27 mouse cellular contexts compared by ENCODE assay signal in genomic region chr7:79819996-79820395, GRCm38 (mm10). TPM values are rescaled to one million over a fixed set of nuclear protein-coding genes. Genes with fewer than 3 reads are reported as not detected.
DNase-seq lines count a peak whose midpoint lies in the region; ATAC-seq and TF ChIP-seq lines count a peak whose summit lies in the region.
"Had no signal": no experiment of that assay in that cellular context is flagged by ENCODE, and none has a peak within 500 bp of the region (broad histone marks: within the 10 kb centered on the region; RNA-seq: fewer than 3 reads in every experiment).

No protein-coding gene starts in this region.

- TF ChIP-seq CTCF in stomach, postnatal 0 days (IDR thresholded peaks at IDR 0.05; ENCODE audit: low read depth), result no peak
- TF ChIP-seq CTCF in intestine, postnatal 0 days (IDR thresholded peaks at IDR 0.05; ENCODE audit: low read depth), result no peak

- H3K9me3 ChIP-seq in forebrain, embryonic 10.5 days, result no peaks in the 10 kb centered on the region; the same call in 1 of the 2 replicates
- H3K9me3 ChIP-seq in forebrain, embryonic 13.5 days (replicated peaks), result 0 out of 2 replicates have a peak, but pooled peaks cover 3% of the 10 kb centered on the region
- no peaks in the 10 kb centered on the region for H3K9me3 ChIP-seq in stomach, embryonic 15.5 days
- no peaks in the 10 kb centered on the region for H3K9me3 ChIP-seq in stomach, postnatal 0 days (ENCODE audit: control insufficient read depth, low read length)
- H3K9me3 ChIP-seq in embryonic facial prominence, embryonic 11.5 days (replicated peaks; ENCODE audit: control insufficient read depth, low read length), result no peaks in the 10 kb centered on the region
- H3K9me3 ChIP-seq in intestine, postnatal 0 days (ENCODE audit: control insufficient read depth), result no peaks in the 10 kb centered on the region
- H3K9me3 ChIP-seq in limb, embryonic 10.5 days (replicated peaks), result no peaks in the 10 kb centered on the region
- H3K9me3 ChIP-seq: embryonic facial prominence, embryonic 12.5 days; forebrain, embryonic 12.5 days; hindbrain, embryonic 15.5 days had no signal

- no peak for ATAC-seq in forebrain, embryonic 13.5 days
- ATAC-seq in stomach, embryonic 15.5 days (ENCODE audit: insufficient read depth, low FRiP score, low read depth), result no peak
- ATAC-seq in stomach, postnatal 0 days (ENCODE audit: low FRiP score, low TSS enrichment), result no peak
- no peak for ATAC-seq in embryonic facial prominence, embryonic 11.5 days (replicated peaks; ENCODE audit: insufficient number of reproducible peaks, low FRiP score, low TSS enrichment, low read depth)
- 0 out of 2 replicates have a peak, but pooled peaks have one; percentile 1 for ATAC-seq in intestine, postnatal 0 days
- ATAC-seq: activated CD4-positive, CD25-positive, alpha-beta regulatory T cell, adult 4 months; CD4-positive, CD25-positive, alpha-beta regulatory T cell, adult 4 months; forebrain, postnatal 0 days had no signal

- no peak for TF ChIP-seq EP300 in stomach, postnatal 0 days (optimal IDR thresholded peaks at IDR 0.05)

- H3K27ac ChIP-seq in forebrain, embryonic 10.5 days, result 0 out of 2 replicates have a peak overlapping the region, but pooled peaks have one; percentile 3
- no peak overlapping the region for H3K27ac ChIP-seq in forebrain, embryonic 13.5 days
- peak overlapping the region; percentile 48 for H3K27ac ChIP-seq in stomach, embryonic 15.5 days
- H3K27ac ChIP-seq in stomach, postnatal 0 days (replicated peaks), result no peak overlapping the region
- H3K27ac ChIP-seq in embryonic facial prominence, embryonic 11.5 days (replicated peaks; ENCODE audit: low read depth, low read length), result no peak overlapping the region
- no peak overlapping the region for H3K27ac ChIP-seq in intestine, postnatal 0 days (ENCODE audit: low read depth, low read length)
- no peak overlapping the region for H3K27ac ChIP-seq in limb, embryonic 10.5 days
- H3K27ac ChIP-seq: embryonic facial prominence, embryonic 12.5 days; forebrain, embryonic 12.5 days; hindbrain, embryonic 15.5 days had no signal

- no peak overlapping the region for H3K4me2 ChIP-seq in forebrain, embryonic 13.5 days
- no peak overlapping the region for H3K4me2 ChIP-seq in stomach, embryonic 15.5 days
- H3K4me2 ChIP-seq in stomach, postnatal 0 days (replicated peaks; ENCODE audit: low read depth), result no peak overlapping the region
- no peak overlapping the region for H3K4me2 ChIP-seq in embryonic facial prominence, embryonic 11.5 days (ENCODE audit: low read depth, low read length)
- no peak overlapping the region for H3K4me2 ChIP-seq in intestine, postnatal 0 days (replicated peaks; ENCODE audit: low read depth)
- H3K4me2 ChIP-seq: embryonic facial prominence, embryonic 12.5 days; forebrain, embryonic 12.5 days; hindbrain, embryonic 15.5 days had no signal

- no peaks in the 10 kb centered on the region for H3K36me3 ChIP-seq in forebrain, embryonic 10.5 days (replicated peaks)
- no peaks in the 10 kb centered on the region for H3K36me3 ChIP-seq in forebrain, embryonic 13.5 days (ENCODE audit: poor library complexity, severe bottlenecking)
- 0 out of 2 replicates have a peak, but pooled peaks cover 5% of the 10 kb centered on the region for H3K36me3 ChIP-seq in stomach, embryonic 15.5 days
- H3K36me3 ChIP-seq in stomach, postnatal 0 days (ENCODE audit: control insufficient read depth, insufficient read depth, low read length), result no peaks in the 10 kb centered on the region
- no peaks in the 10 kb centered on the region for H3K36me3 ChIP-seq in embryonic facial prominence, embryonic 11.5 days (replicated peaks; ENCODE audit: control insufficient read depth, insufficient read depth, low read depth, low read length)
- peaks cover 10% of the 10 kb centered on the region for H3K36me3 ChIP-seq in intestine, postnatal 0 days (ENCODE audit: control insufficient read depth, insufficient read depth)
- peaks cover 11% of the 10 kb centered on the region for H3K36me3 ChIP-seq in limb, embryonic 10.5 days
- H3K36me3 ChIP-seq: forebrain, embryonic 12.5 days; hindbrain, embryonic 15.5 days had no signal

- H3K4me3 ChIP-seq in forebrain, embryonic 10.5 days, result no peak overlapping the region
- H3K4me3 ChIP-seq in forebrain, embryonic 13.5 days, result no peak overlapping the region
- H3K4me3 ChIP-seq in stomach, embryonic 15.5 days (replicated peaks), result no peak overlapping the region
- H3K4me3 ChIP-seq in stomach, postnatal 0 days (ENCODE audit: low read depth, low read length), result no peak overlapping the region
- no peak overlapping the region for H3K4me3 ChIP-seq in embryonic facial prominence, embryonic 11.5 days (ENCODE audit: low read depth, low read length)
- no peak overlapping the region for H3K4me3 ChIP-seq in intestine, postnatal 0 days (ENCODE audit: low read depth, low read length)
- H3K4me3 ChIP-seq in limb, embryonic 10.5 days, result no peak overlapping the region
- H3K4me3 ChIP-seq: embryonic facial prominence, embryonic 12.5 days; forebrain, embryonic 12.5 days; hindbrain, embryonic 15.5 days had no signal

- no peak overlapping the region for H3K9ac ChIP-seq in forebrain, embryonic 13.5 days
- no peak overlapping the region for H3K9ac ChIP-seq in stomach, embryonic 15.5 days
- H3K9ac ChIP-seq in stomach, postnatal 0 days (ENCODE audit: low read length), result no peak overlapping the region
- no peak overlapping the region for H3K9ac ChIP-seq in embryonic facial prominence, embryonic 11.5 days (replicated peaks; ENCODE audit: low read length)
- no peak overlapping the region for H3K9ac ChIP-seq in intestine, postnatal 0 days (ENCODE audit: low read depth, low read length)
- H3K9ac ChIP-seq: embryonic facial prominence, embryonic 12.5 days; forebrain, embryonic 12.5 days; forebrain, postnatal 0 days; hindbrain, embryonic 15.5 days had no signal

- H3K4me1 ChIP-seq in forebrain, embryonic 10.5 days, result peaks cover 26% of the 10 kb centered on the region
- H3K4me1 ChIP-seq in forebrain, embryonic 13.5 days, result no peaks in the 10 kb centered on the region
- 0 out of 2 replicates have a peak, but pooled peaks cover 7% of the 10 kb centered on the region for H3K4me1 ChIP-seq in stomach, embryonic 15.5 days
- no peaks in the 10 kb centered on the region for H3K4me1 ChIP-seq in stomach, postnatal 0 days (replicated peaks; ENCODE audit: control insufficient read depth, insufficient read depth)
- H3K4me1 ChIP-seq in embryonic facial prominence, embryonic 11.5 days (ENCODE audit: control insufficient read depth, insufficient read depth, low read length), result peaks cover 3% of the 10 kb centered on the region; the same call in 1 of the 2 replicates
- no peaks in the 10 kb centered on the region for H3K4me1 ChIP-seq in intestine, postnatal 0 days (replicated peaks; ENCODE audit: control insufficient read depth, insufficient read depth, low read length)
- H3K4me1 ChIP-seq in limb, embryonic 10.5 days, result peaks cover 18% of the 10 kb centered on the region; the same call in 1 of the 2 replicates

- WGBS in forebrain, embryonic 10.5 days, result 43% methylated on average over 11 of the region's 11 CpGs
- WGBS in forebrain, embryonic 13.5 days, result 49% methylated on average over 11 of the region's 11 CpGs
- WGBS in stomach, embryonic 15.5 days, result 53% methylated on average over 11 of the region's 11 CpGs
- 54% methylated on average over 11 of the region's 11 CpGs for WGBS in stomach, postnatal 0 days
- 38% methylated on average over 11 of the region's 11 CpGs for WGBS in embryonic facial prominence, embryonic 11.5 days
- 58% methylated on average over 11 of the region's 11 CpGs for WGBS in intestine, postnatal 0 days
- WGBS in limb, embryonic 10.5 days, result 47% methylated on average over 11 of the region's 11 CpGs

- DNase-seq in forebrain, embryonic 10.5 days (ENCODE audit: extremely low spot score, low spot score), result no peak
- no peak for DNase-seq in stomach, postnatal 0 days (ENCODE audit: low spot score)
- peak; percentile 16 for DNase-seq in embryonic facial prominence, embryonic 11.5 days (ENCODE audit: low spot score)
- DNase-seq in limb, embryonic 10.5 days (ENCODE audit: low spot score), result no peak
- DNase-seq in adrenal gland, postnatal 10 days, result no peak
- DNase-seq: adrenal gland, postnatal 25 days; B cell, adult 2 months; cerebellum, adult 18-20 months; cerebellum, adult 9-11 months; cerebellum, postnatal 36 days; forebrain, postnatal 0 days; gastrocnemius, postnatal 25 days; kidney, adult 2 months had no signal

- peaks cover 47% of the 10 kb centered on the region for H3K27me3 ChIP-seq in forebrain, embryonic 10.5 days (ENCODE audit: poor library complexity, severe bottlenecking)
- H3K27me3 ChIP-seq in forebrain, embryonic 13.5 days, result no peaks in the 10 kb centered on the region
- H3K27me3 ChIP-seq in stomach, embryonic 15.5 days (replicated peaks), result no peaks in the 10 kb centered on the region
- no peaks in the 10 kb centered on the region for H3K27me3 ChIP-seq in stomach, postnatal 0 days (ENCODE audit: control insufficient read depth, insufficient read depth, low read length)
- H3K27me3 ChIP-seq in embryonic facial prominence, embryonic 11.5 days (ENCODE audit: control insufficient read depth, insufficient read depth, low read length), result no peaks in the 10 kb centered on the region
- no peaks in the 10 kb centered on the region for H3K27me3 ChIP-seq in intestine, postnatal 0 days (replicated peaks; ENCODE audit: control insufficient read depth, insufficient read depth, low read length)
- H3K27me3 ChIP-seq in limb, embryonic 10.5 days (ENCODE audit: low read depth, poor library complexity, severe bottlenecking), result peaks cover 49% of the 10 kb centered on the region
- H3K27me3 ChIP-seq: embryonic facial prominence, embryonic 12.5 days had no signal

RNA-seq across cellular contexts. Expression of gene Mesp2, which starts 9.5 kb away (rescaled TPM):
- 0.40 and 0.79 TPM in 2 replicates for polyA plus RNA-seq in forebrain, embryonic 10.5 days (2016; fragmentation: Nextera tagmentation; extraction: Ambion mirVana)
- 0.90 and 1.1 TPM in 2 replicates for polyA plus RNA-seq in forebrain, embryonic 13.5 days (2015; fragmentation: Nextera tagmentation; extraction: Ambion mirVana)
- polyA plus RNA-seq in stomach, embryonic 15.5 days (2015; fragmentation: Nextera tagmentation; extraction: Ambion mirVana), result 1.4 and 1.9 TPM in 2 replicates
- polyA plus RNA-seq in stomach, postnatal 0 days (2015; fragmentation: Nextera tagmentation; extraction: Ambion mirVana), result 1.5 and 2.5 TPM in 2 replicates
- 0.53 TPM in 1 of 2 replicates, not detected in the other for polyA plus RNA-seq in embryonic facial prominence, embryonic 11.5 days (2014; fragmentation: Nextera tagmentation; extraction: Ambion mirVana)
- 1.7 and 1.9 TPM in 2 replicates for polyA plus RNA-seq in intestine, postnatal 0 days (2015; fragmentation: Nextera tagmentation; extraction: Ambion mirVana)
- 0.21 TPM in 1 of 2 replicates, not detected in the other for polyA plus RNA-seq in limb, embryonic 10.5 days (2016; fragmentation: Nextera tagmentation; extraction: Ambion mirVana)
- total RNA-seq in adrenal gland, postnatal 10 days (2021), result under 1 TPM; 0.39 to 0.79 TPM
- total RNA-seq: gastrocnemius, adult 18-20 months; gastrocnemius, postnatal 25 days; granulocyte monocyte progenitor cell, adult 5-6 weeks had no signal
- polyA plus RNA-seq: activated CD4-positive, CD25-positive, alpha-beta regulatory T cell, adult 4 months had no signal

RNA-seq across cellular contexts. Expression of gene Mesp1, which starts 26.4 kb away (rescaled TPM):
- not detected in 2 replicates for polyA plus RNA-seq in forebrain, embryonic 10.5 days (2016; fragmentation: Nextera tagmentation; extraction: Ambion mirVana)
- polyA plus RNA-seq in forebrain, embryonic 13.5 days (2015; fragmentation: Nextera tagmentation; extraction: Ambion mirVana), result not detected in 2 replicates
- 0.13 and 0.21 TPM in 2 replicates for polyA plus RNA-seq in stomach, embryonic 15.5 days (2015; fragmentation: Nextera tagmentation; extraction: Ambion mirVana)
- polyA plus RNA-seq in stomach, postnatal 0 days (2015; fragmentation: Nextera tagmentation; extraction: Ambion mirVana), result not detected in 2 replicates
- 0.17 TPM in 1 of 2 replicates, not detected in the other for polyA plus RNA-seq in embryonic facial prominence, embryonic 11.5 days (2014; fragmentation: Nextera tagmentation; extraction: Ambion mirVana)
- 0.21 and 0.27 TPM in 2 replicates for polyA plus RNA-seq in intestine, postnatal 0 days (2015; fragmentation: Nextera tagmentation; extraction: Ambion mirVana)
- not detected in 2 replicates for polyA plus RNA-seq in limb, embryonic 10.5 days (2016; fragmentation: Nextera tagmentation; extraction: Ambion mirVana)
- not detected for total RNA-seq in adrenal gland, postnatal 10 days (2021)
- total RNA-seq: adrenal gland, adult 18-20 months; adrenal gland, postnatal 25 days; gastrocnemius, adult 18-20 months; gastrocnemius, postnatal 25 days; granulocyte monocyte progenitor cell, adult 5-6 weeks; heart, postnatal 25 days had no signal
- polyA plus RNA-seq: activated CD4-positive, CD25-positive, alpha-beta regulatory T cell, adult 4 months; CD4-positive, CD25-positive, alpha-beta regulatory T cell, adult 4 months; embryonic facial prominence, embryonic 12.5 days; forebrain, embryonic 12.5 days; heart, embryonic 16.5 days; hindbrain, embryonic 11.5 days; kidney, adult 2 months had no signal

RNA-seq across cellular contexts. Expression of gene Anpep, which starts 40.9 kb away (rescaled TPM):
- 2.8 and 4.6 TPM in 2 replicates for polyA plus RNA-seq in forebrain, embryonic 10.5 days (2016; fragmentation: Nextera tagmentation; extraction: Ambion mirVana)
- 0.99 and 1.9 TPM in 2 replicates for polyA plus RNA-seq in forebrain, embryonic 13.5 days (2015; fragmentation: Nextera tagmentation; extraction: Ambion mirVana)
- 55.9 and 69.8 TPM in 2 replicates for polyA plus RNA-seq in stomach, embryonic 15.5 days (2015; fragmentation: Nextera tagmentation; extraction: Ambion mirVana)
- polyA plus RNA-seq in stomach, postnatal 0 days (2015; fragmentation: Nextera tagmentation; extraction: Ambion mirVana), result 31.4 and 36.8 TPM in 2 replicates
- 7.5 and 7.9 TPM in 2 replicates for polyA plus RNA-seq in embryonic facial prominence, embryonic 11.5 days (2014; fragmentation: Nextera tagmentation; extraction: Ambion mirVana)
- 476 and 488 TPM in 2 replicates for polyA plus RNA-seq in intestine, postnatal 0 days (2015; fragmentation: Nextera tagmentation; extraction: Ambion mirVana)
- polyA plus RNA-seq in limb, embryonic 10.5 days (2016; fragmentation: Nextera tagmentation; extraction: Ambion mirVana), result 8.1 and 9.7 TPM in 2 replicates
- 10 to 100 TPM; 33.0 to 41.3 TPM for total RNA-seq in adrenal gland, postnatal 10 days (2021)
- total RNA-seq: granulocyte monocyte progenitor cell, adult 5-6 weeks had no signal
- polyA plus RNA-seq: activated CD4-positive, CD25-positive, alpha-beta regulatory T cell, adult 4 months had no signal

Comparison
In these comparisons a context has a peak if more than half of its experiments do, and no peak if none do; other contexts are left out.
1. H3K27ac ChIP-seq: peak in forebrain, embryonic 10.5 days (single experiment) and stomach, embryonic 15.5 days (single experiment); none in forebrain, embryonic 13.5 days (single experiment), stomach, postnatal 0 days (single experiment), embryonic facial prominence, embryonic 11.5 days (single experiment), intestine, postnatal 0 days (single experiment) and limb, embryonic 10.5 days (single experiment).